Mouse (Mus musculus) brain, adult 2 months (tissue): ENCODE results near the gene Ccl28.
"Not testable (repeated sequence)": the region's sequence is repeated elsewhere in the genome, so short reads cannot be mapped to it uniquely, and the experiment has no call there.

Source experiments
- DNase-seq: peaks from one replicate; pipeline ENCODE4 v3.0.0; 2011; ENCODE audit warnings: low read depth, low spot score

Ccl28 gene

DNA sequence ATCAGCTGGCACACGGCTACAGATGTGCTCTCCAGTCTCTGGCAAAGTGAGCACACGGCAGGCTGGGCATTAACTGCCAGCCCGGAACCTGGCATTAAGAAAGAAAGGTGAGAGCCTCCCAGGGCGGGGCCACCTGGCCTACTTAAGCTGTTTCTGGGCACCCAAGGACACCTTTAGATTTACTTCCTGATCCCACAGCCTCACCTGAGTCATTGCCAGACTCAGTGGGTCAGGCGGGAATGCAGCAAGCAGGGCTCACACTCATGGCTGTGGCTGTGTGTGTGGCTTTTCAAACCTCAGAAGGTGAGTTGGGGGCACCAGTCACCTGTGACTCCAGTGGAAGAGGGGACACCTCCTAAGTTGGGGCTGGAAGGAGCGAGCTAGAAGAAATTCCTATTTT is at the start of gene Ccl28:
Gene Ccl28 (plus strand): TSS at position 186 of the 400 bp plus-strand sequence.
- DNase-seq, result no peak

DNA sequence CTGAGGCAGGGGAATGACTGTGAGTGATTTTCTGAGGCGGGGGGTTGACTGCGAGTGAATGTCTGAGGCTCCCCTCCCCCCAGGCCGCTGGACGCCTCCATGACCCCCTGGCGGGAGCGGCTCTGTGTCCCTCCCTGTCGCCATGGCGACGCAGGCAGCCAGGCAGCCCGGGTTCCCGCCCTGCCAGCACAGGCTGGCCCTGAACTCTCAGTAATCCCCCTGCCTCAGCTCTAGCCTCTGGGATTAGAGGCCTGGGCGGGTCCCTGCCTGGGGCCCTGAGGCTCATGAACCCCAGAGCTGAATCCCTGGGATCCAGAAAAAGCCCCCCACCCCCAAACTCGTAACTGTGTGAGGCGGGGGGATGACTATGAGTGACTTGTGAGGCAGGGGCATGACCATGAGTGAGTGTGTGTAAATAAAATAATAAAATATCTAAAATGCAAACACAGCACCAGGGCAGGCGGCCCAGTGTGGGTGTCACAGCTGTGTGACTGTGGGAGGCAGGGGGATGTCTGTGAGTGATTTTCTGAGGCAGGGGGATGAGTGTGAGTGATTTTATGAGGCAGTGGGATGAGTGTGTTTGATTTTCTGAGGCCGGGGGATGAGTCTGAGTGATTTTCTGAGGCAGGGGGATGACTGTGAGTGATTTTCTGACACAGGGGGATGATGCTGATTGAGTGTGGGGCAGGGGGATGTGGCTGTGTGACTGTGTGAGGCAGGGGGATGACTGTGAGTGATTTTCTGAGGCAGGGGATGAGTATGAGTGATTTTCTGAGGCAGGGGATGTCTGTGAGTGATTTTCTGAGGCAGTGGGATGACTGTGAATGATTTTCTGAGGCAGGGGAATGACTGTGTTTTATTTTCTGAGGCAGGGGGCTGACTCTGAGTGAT is 27.1 kb upstream of the Ccl28 start:
- peak; percentile 71 for DNase-seq

DNA sequence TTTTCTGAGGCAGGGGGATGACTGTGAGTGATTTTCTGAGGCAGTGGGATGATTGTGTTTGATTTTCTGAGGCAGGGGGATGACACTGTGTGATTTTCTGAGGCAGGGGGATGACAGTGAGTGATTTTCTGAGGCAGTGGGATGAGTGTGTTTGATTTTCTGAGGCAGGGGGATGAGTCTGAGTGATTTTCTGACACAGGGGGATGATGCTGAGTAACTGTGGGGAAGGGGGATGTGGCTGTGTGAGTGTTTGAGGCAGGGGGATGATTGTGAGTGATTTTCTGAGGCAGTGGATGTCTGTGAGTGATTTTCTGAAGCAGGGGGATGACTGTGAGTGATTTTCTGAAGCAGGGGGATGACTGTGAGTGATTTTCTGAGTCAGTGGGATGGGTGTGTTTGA is 25.2 kb upstream of the Ccl28 start:
- DNase-seq, result peak; percentile 35

DNA sequence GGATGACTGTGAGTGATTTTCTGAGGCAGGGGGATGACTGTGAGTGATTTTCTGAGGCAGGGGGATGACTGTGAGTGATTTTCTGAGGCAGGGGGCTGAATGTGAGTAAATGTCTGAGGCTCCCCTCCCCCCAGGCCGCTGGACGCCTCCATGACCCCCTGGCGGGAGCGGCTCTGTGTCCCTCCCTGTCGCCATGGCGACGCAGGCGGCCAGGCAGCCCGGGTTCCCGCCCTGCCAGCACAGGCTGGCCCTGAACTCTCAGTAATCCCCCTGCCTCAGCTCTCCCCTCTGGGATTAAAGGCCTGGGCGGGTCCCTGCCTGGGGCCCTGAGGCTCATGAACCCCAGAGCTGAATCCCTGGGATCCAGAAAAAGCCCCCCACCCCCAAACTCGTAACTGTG is 24.6 kb upstream of the Ccl28 start:
- DNase-seq, result not testable (repeated sequence)

DNA sequence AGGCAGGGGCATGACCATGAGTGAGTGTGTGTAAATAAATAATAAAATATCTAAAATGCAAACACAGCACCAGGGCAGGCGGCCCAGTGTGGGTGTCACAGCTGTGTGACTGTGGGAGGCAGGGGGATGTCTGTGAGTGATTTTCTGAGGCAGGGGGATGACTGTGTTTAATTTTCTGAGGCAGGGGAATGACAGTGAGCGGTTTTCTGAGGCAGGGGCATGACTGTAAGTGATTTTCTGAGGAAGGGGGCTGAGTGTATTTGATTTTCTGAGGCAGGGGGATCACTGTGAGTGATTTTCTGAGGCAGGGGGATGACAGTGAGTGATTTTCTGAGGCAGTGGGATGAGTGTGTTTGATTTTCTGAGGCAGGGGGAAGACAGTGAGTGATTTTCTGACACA is 24.1 kb upstream of the Ccl28 start:
- not testable (repeated sequence) for DNase-seq

DNA sequence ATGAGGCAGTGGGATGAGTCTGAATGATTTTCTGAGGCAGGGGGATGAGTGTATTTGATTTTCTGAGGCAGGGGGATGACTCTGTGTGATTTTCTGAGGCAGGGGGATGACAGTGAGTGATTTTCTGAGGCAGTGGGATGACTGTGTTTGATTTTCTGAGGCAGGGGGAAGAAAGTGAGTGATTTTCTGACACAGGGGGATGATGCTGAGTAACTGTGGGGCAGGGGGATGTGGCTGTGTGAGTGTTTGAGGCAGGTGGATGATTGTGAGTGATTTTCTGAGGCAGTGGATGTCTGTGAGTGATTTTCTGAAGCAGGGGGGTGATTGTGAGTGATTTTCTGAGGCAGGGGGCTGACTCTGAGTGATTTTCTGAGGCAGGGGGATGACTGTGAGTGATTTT is 23.5 kb upstream of the Ccl28 start:
- peak; percentile 66 for DNase-seq

DNA sequence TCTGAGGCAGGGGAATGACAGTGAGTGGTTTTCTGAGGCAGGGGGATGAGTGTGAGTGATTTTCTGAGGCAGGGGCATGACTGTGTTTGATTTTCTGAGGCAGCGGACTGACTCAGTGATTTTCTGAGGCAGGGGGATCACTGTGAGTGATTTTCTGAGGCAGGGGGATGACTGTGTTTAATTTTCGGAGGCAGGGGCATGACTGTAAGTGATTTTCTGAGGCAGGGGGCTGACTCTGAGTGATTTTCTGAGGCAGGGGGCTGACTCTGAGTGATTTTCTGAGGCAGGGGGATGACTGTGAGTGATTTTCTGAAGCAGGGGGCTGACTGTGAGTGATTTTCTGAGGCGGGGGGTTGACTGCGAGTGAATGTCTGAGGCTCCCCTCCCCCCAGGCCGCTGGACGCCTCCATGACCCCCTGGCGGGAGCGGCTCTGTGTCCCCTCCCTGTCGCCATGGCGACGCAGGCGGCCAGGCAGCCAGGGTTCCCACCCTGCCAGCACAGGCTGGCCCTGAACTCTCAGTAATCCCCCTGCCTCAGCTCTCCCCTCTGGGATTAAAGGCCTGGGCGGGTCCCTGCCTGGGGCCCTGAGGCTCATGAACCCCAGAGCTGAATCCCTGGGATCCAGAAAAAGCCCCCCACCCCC is 20.8 kb upstream of the Ccl28 start:
- DNase-seq, result not testable (repeated sequence)

DNA sequence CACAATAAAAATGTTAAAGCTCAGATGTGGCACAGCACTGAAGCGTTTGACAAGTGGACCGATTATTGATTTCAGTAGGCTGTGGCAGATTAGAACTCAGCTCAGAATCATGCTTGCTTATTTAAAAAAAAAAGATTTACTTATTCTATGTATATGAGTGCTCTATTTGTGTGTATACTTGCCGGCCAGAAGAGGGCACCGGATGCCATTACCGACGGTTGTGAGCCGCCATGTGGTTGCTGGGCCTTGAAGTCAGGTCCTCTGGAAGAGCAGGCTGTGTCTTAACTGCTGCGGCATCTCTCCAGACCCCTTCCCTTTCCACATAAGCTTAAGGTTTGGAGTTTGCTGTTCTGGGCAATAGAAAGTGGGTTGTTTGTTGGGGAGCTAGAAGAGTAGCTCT is 19.7 kb upstream of the Ccl28 start:
- DNase-seq, result peak; percentile 31

DNA sequence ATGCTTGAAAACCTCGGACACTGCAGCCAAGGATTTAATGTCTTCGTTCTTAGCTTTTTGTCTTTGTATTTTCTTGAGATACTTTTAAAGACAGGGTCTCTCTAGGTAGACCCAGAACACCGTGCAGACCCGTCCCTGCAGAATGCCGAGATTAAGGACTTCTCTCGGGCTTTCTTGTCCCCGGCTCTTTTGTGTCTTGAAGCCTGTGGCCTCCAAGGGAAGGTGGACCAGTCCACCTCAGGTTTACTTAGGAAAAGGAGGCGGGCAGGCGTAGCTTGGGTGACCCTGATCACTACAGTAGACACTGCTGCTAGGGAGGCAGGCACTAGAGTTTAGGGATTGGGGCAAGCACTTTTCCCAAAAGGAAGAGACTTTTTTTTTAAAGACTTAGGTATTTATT is 19.3 kb upstream of the Ccl28 start:
- not testable (repeated sequence) for DNase-seq

DNA sequence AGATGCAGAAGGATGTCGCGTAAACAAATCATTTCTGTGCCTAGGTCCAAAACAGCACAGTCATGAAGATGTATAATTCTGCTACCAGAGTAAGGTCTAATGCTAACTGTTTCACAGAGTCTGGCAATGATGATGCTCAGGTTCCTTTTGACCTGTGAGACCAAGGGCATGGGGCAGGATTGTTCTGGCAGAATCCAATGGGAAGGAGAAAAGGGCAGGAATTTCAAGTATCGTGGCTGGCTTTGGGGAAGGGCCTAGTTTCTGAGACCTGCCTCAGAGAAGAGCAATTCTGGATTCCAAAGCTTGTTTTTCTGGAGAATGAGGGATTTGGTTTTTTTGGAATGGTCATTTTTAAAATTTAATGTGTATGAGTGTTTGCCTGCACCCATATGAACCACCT is 4.8 kb upstream of the Ccl28 start:
- DNase-seq, result no peak

DNA sequence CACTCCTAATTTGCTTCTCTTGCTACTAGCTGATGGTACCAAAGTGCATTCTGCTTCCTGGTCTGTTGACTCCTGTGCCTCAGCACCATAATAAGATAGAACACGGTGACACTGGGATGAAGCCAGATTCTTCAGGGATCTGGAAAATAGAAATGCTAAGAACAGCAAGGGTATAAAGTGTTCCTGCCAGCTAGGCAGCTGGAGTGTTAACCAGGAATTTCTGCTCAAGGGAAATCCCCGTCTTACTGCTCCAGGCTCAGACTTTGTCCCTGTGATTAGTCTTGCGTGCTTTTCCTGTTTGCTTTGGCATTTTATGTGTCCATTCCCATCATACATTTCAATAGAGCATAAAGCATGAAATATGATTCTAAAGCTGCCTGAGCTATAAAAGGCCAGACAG is 3.9 kb upstream of the Ccl28 start:
- DNase-seq, result peak; percentile 53

DNA sequence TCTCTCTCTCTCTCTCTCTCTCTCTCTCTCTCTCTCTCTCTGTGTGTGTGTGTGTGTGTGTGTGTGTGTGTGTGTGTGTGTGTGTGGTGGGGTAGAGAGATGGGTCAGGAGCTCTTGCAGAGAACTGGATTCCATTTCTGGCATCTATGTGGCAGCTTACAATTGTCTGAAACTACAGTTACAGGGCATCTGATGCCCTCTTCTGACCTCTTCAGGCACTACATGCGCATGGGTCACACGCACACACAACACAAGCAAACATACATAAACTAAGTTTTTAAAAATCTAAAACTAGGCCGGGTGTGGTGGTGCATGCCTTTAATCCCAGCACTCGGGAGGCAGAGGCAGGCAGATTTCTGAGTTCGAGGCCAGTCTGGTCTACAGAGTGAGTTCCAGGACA is 2.3 kb downstream of the Ccl28 start:
- peak; percentile 39 for DNase-seq

DNA sequence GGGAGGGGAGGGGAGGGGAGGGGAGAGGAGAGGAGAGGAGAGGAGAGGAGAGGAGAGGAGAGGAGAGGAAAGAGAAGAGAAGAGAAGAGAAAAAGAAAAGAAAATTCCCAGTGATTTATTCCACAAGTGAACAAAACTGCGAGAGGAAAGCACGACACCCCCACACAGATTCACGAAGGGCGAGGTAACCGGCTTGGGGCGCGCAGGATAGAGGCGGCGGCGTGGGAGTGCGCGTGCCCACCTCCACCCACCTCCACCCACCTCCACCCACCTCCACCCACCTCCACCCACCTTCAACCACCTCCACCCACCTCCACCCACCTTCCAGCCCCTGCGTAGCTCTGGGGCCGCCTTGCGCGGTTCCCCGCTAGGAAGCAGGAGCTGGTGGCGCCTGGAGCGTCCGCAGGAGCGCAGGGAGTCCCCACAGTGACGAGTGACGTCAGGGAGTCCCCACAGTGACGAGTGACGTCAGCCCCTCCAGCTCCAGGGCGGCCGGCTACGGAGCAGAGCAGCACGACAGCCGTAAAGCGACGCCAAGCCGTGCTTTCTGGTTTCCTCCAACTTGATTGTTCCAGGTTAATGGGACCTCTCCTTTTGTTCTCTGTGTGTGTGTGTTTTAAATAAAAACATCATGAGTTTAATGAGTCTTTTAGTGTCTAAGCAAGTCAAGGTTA is 8.0 kb downstream of the Ccl28 start:
- DNase-seq, result peak; percentile 98

DNA sequence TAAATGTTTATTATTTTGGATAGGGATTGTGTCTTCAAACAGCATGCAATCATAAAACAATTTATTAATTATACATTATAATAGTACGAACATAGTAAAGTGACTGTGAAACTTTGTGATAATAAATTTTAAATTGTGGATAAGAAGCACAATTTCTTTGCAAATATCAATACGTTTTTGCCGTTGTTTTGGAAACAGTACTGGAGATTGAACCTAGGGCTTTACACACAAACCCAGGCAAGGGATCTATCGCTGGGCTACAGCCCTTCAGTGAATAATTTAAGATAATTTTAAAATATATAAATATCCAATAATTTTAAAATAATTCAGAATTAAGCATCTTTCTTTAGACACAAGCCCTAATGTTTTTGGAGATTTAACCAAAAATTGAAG is 8.5 kb downstream of the Ccl28 start:
- DNase-seq, result no peak

DNA sequence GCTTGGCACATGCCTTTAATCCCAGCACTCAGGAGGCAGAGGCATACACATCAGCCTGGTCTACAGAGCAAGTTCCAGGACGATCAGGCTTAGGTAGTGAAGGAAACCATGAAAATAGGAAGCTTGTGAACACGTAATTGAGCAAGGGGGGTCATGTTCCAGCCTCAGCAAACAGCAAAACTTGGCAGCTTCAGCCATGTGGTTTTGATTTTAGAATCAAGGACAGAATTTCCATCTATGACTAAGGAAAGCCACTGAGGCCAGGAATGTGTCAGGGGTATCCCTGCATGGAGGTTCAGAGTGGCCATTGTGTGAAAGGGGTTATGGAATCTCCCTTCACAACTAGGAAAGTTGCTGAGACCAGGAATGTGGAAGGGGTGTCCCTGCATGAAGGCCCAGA is 11.9 kb downstream of the Ccl28 start:
- DNase-seq, result no peak

DNA sequence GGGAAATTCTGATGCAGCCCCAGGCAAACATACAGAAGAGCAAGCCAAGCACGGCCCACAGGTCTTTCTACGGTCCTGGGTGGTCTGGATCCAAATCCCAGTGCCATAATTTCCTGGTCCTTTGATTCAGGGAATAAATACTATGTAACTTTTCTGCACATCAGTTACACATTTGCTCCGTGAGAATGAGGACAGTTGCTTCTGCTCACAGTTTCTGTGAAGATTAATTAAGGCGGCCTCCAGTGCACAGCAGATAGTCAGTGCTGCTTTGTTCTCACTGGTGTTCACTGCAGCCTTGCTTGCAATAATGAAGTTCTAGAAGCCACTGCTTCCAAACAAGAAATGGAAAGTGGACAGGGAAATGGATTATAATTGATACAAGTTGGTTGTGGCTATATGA is 14.2 kb downstream of the Ccl28 start:
- DNase-seq, result no peak

DNA sequence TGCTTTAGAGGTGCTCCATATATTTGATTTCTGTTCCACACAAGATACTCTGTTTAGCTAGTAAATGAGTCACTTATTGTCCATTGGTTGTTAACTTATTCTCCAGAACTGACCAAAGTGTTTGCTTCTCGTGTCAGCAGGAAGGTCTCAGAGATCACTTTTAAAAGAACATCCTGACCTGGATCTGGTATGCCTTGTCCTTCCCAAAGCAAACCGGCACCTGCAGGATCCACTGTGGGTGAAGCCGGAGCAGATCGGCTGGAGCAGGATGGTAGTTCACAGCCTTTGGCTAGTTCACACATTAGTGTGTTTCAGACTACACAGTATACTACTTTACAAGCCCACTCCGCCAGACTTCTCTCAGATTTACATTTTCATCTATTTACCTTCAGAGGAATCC is 14.8 kb downstream of the Ccl28 start:
- no peak for DNase-seq

DNA sequence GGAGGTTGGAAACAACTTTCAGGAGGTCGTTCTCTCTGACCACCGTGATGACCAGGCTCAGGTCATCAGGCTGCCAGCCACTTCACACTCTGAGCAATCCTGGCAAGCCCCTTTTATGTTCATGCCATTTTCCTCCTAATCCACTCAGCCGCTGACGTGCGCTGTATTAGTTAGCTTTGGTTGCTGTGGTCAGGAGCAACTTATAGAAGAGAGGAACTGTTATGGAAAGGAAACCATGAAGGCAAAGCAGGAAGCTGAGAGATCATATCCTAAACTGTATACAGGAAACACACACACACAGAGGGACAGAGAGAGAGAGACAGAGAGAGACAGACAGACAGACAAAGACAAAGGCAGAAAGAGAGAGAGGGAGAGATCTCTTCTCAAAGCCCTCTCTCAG is 15.7 kb downstream of the Ccl28 start:
- DNase-seq, result no peak

DNA sequence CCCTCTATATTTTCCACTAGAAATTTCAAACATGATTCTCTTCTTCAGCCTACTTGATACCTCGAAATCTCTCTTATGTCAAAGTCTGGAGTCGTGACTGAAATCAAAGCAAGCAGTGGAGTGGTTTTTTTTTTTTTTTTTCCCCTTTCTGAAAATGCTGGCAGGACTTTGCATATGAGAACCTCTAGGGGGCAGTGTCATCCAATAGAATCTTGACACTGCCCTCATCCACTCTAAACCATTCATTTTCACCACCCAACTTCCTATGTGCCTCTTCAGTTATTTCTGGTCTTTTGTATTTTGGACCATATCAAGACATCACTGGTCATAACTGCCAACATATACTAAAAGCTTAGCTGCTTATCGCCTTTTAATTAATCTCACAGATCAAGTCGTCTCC is 16.9 kb downstream of the Ccl28 start:
- DNase-seq, result peak; percentile 72

DNA sequence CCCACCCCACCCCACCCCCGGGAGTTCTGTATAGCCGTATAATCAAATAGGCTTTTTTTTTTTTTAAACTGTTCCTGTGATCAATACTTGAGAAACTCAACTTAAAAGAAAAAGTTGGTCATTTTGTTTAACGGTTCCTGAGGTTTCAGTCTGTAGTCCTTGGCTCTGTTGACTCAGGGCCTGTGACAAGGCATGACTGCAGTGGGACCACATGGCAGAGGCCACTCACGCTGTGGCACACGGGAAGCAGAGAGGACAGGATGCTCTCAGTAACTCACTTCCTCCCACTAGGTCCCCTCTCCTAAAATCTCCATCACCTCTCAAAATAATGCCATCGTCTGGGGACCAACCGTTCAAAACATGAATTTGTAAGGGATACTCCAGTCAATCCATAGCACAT is 17.5 kb downstream of the Ccl28 start:
- no peak for DNase-seq

DNA sequence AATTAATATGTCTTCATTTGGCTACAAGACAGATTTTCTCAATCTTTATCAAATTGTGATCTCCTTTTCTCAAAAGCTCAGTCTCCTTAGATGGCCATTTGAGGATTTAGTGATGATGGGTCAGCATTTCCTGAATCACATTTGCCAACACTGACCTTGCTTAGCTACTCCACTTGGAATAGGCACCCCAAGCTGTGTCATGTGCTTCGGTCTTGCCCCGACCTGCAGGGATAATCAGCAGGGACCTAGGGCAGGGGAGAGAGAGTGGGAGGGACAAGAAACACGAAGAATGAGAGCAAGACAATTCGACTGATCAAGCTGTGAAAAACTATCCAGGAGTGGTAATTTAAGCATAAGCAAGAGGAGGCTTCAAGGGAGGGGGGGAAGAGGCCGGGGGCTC is 21.1 kb downstream of the Ccl28 start:
- no peak for DNase-seq

DNA sequence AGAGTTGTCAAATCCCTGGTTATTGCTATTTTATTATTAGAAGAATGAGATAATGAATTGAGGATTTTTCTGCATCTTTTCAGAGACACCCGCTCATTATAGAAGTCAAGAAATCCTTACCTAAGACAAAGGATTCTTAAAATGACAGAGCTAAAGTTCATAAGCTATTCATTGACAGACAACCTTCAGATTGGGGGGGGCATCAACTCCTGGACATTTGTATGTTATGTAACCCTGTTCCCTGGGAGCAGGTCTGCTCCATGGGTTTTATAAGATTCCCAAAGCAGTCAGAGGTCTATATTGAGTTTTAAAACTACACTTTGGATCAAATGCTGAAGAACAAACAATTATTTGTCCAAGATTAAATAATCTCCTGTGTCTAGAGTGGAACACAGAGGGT is 22.9 kb downstream of the Ccl28 start:
- DNase-seq, result no peak
